Mouse (Mus musculus) liver, embryonic 12.5 days (tissue): ENCODE measurements around the gene Tmem254b. TPM values are rescaled to one million over a fixed set of nuclear protein-coding genes. Genes with fewer than 3 reads are reported as not detected.
"Not testable (repeated sequence)": the region's sequence is repeated elsewhere in the genome, so short reads cannot be mapped to it uniquely, and the experiment has no call there.

ENCODE experiments used
- ATAC-seq: fragments of 200-750 bp; cut with Nextera tagmentation; 2 replicates; pipeline ENCODE4 v1.8.0; 2017; ENCODE audit warnings: moderate number of reproducible peaks, mild to moderate bottlenecking, moderate library complexity
- H3K27ac ChIP-seq: fragments of 300-500 bp; sonication (generic); 2 replicates; pipeline ENCODE4 v1.5.1; 2016; ENCODE audit warnings: mild to moderate bottlenecking
- H3K27me3 ChIP-seq: fragments of 300-500 bp; sonication (generic); replicated peaks from 2 replicates; pipeline ENCODE4 v1.6.1; 2016; ENCODE audit warnings: mild to moderate bottlenecking, moderate library complexity
- H3K36me3 ChIP-seq: fragments of 300-500 bp; sonication (generic); 2 replicates; pipeline ENCODE4 v1.6.1; 2016; ENCODE audit warnings: mild to moderate bottlenecking, moderate library complexity
- H3K4me1 ChIP-seq: fragments of 300-500 bp; sonication (generic); 2 replicates; pipeline ENCODE4 v1.6.1; 2016
- H3K4me2 ChIP-seq: fragments of 300-500 bp; sonication (generic); 2 replicates; pipeline ENCODE4 v1.6.1; 2016; ENCODE audit warnings: mild to moderate bottlenecking, moderate library complexity
- H3K4me3 ChIP-seq: fragments of 300-500 bp; sonication (generic); 2 replicates; pipeline ENCODE4 v1.5.1; 2016; ENCODE audit warnings: mild to moderate bottlenecking, moderate library complexity
- H3K9ac ChIP-seq: fragments of 300-500 bp; sonication (generic); 2 replicates; pipeline ENCODE4 v1.6.1; 2016; ENCODE audit warnings: mild to moderate bottlenecking, moderate library complexity
- H3K9me3 ChIP-seq: fragments of 300-500 bp; sonication (generic); replicated peaks from 2 replicates; pipeline ENCODE4 v1.6.1; 2016; ENCODE audit warnings: mild to moderate bottlenecking, moderate library complexity
- WGBS: fragments of 180-500 bp; shearing (Covaris S2); methylation state at CpG from one replicate; pipeline ENCODE4 v1.1.7; 2016; ENCODE audit not compliant: insufficient replicate concordance; 5-methylcytosine and 5-hydroxymethylcytosine counted together
- polyA plus RNA-seq: library from polyadenylated mRNA; unstranded; fragments of >200 nt; fragmentation: Nextera tagmentation; extraction: Ambion mirVana; gene quantifications from 2 replicates; pipeline ENCODE4 v1.2.1, GENCODE M21; 2016

Gene Tmem254b
- polyA plus RNA-seq, 1 experiment from 2014 or later = 22.5 TPM

DNA sequence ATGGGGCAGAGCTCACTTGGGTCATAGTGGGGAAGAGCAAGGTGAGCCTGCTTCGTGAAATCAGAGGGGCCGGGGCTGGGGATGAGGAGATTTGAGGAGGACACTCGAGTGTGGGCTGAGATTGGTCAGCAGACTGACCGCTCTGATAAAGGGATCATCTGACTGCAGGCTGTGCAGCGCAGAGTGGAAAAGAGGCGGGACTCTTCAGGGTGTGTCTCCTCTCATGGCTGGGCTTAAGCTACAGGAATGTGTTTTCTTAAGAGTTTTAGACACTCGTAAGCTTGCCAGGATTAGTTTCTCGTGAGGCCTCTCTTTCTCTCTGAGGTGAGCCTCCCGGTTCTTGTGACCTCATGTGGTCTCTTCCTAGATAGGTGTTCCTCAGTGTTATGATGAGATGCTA lies 45.7 kb downstream of the Tmem254b start:
- not testable (repeated sequence) for H3K27me3 ChIP-seq, H3K36me3 ChIP-seq, ATAC-seq, H3K4me2 ChIP-seq, H3K4me1 ChIP-seq, H3K27ac ChIP-seq, H3K4me3 ChIP-seq, H3K9me3 ChIP-seq, H3K9ac ChIP-seq
- WGBS = no CpG with 5 or more reads among the region's 9 CpGs

DNA sequence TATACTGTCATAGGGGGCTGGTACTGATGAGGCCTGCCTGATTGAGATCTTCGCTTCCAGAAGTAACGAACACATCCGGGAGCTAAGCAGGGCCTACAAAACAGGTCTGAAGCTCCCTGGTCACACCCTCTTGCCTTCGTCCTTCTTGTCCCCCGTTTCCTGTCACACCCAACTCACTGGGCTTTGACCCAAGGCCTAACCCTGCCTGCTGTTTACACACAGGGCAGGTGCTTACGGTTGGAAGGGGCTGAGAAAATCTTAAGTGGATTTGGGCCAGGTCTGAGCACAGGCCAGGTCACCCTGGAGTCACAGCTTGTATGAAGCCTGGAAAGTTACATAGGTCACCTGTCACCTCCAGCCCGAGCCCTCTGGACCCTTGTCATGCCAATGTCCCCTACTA lies 50.8 kb downstream of the Tmem254b start:
- no CpG with 5 or more reads among the region's 7 CpGs for WGBS
- H3K9me3 ChIP-seq, H3K4me2 ChIP-seq, H3K27ac ChIP-seq, H3K9ac ChIP-seq, H3K36me3 ChIP-seq, ATAC-seq, H3K27me3 ChIP-seq, H3K4me1 ChIP-seq, H3K4me3 ChIP-seq: not testable (repeated sequence)

Other genes starting within 250 kb of the Tmem254b start
- 0.20 TPM in 1 of 2 replicates, not detected in the other for gene Duxbl1, start 228.5 kb downstream of the Tmem254b start, polyA plus RNA-seq
- 0.26 and 1.3 TPM in 2 replicates for gene Gm9780, start 164.3 kb downstream of the Tmem254b start, polyA plus RNA-seq
- gene Tmem254c, start 139.7 kb downstream of the Tmem254b start, polyA plus RNA-seq = 12.9 and 13.0 TPM in 2 replicates
- gene Cphx2, start 125.5 kb downstream of the Tmem254b start, polyA plus RNA-seq = not detected in 2 replicates
- not detected in 2 replicates for gene Cphx3, start 124.7 kb downstream of the Tmem254b start, polyA plus RNA-seq
- gene Duxbl2, start 88.7 kb downstream of the Tmem254b start, polyA plus RNA-seq = 0.42 TPM in 1 of 2 replicates, not detected in the other
- gene Plac9b, start 24.6 kb downstream of the Tmem254b start, polyA plus RNA-seq = 2.1 and 3.0 TPM in 2 replicates
- 0.19 and 0.32 TPM in 2 replicates for gene Duxbl3, start 50.9 kb upstream of the Tmem254b start, polyA plus RNA-seq